Mouse (Mus musculus) NIH3T3 (cell line): Measurements from ENCODE around the gene Mns1.
A peak's percentile ranks its signal among the peaks of the same experiment; 100 is the strongest.
"Not testable (repeated sequence)": the region's sequence is repeated elsewhere in the genome, so short reads cannot be mapped to it uniquely, and the experiment has no call there.

Experiments used
- DNase-seq: peaks from one replicate; pipeline ENCODE4 v3.0.0-alpha.2; 2012; ENCODE audit warnings: low read depth

The Mns1 gene

GRCm38 (mm10) chr9:72437822-72438701 lies at the start of gene Mns1:
Mns1 (plus strand) TSS chr9:72438011.
- DNase-seq: peak; percentile 93

DNA sequence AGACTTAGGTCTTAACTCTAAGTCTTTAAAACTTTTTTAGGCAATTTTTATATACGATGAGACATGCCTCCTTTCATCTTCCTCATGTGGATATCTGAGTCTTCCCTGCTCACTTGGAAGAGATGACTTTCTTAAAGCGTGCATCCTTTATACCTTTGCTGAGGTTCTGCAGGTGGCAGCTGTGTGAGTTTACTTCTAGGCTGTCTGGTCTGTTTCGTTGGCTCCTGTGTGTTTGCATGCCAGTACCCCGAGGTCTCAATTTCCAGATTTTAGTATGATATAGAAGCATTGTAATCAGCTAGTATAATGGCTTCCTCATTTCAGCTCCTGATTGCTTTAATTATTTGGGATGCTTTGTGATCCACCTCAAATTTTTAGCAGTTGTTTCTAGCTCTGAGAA lies 48.9 kb upstream of the Mns1 start:
- DNase-seq: no peak

DNA sequence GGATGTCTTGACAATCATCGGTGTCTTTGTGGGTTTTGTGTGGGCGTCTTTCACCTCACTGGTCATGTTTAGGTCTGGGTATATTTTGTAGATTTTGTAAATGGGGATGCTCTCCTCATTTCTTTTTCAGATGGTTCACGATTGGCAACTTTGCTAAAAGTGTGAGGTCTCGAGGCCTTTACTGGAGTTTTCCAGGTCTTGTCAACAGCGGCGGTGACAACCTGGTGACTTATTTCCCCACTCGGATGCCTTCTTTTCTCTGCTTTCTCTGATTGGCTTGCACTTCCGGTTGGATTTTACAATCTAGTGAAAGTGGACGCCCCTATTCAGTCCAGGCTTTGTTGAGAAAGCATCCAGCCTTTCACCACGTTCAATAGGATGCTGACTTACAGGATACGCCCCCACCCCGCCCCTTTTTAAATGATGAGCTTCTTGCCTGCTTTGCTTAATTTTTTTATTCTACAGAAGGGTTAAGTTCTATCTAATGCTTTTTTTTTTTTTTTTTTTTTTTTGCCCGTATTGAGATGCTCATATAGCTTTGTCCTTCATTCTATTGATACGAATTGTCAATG lies 48.3 kb upstream of the Mns1 start:
- DNase-seq: no peak

- peak; percentile 46 for DNase-seq
These were observed 47.3 kb upstream of the Mns1 start for GRCm38 (mm10) chr9:72390321-72391077.

DNA sequence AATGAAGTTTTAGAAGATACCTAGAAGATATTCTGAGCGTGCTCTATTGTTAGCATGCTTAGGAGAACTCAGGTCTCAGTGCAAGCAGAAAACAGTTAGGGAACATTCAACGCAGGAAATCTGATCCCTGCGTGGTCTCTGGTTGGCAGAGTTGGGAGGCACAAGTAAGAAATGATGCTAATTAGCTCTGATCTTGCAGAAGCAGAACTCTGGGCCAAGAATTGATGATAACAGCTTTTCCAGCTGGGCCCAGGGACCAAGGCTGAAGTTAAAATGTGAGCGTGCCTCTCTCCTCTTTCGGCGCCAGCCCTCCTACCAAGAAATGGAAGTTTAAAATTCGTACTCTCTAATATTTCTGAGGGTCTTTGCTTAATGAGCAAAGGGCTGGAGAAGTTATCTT lies 45.1 kb upstream of the Mns1 start:
- DNase-seq: peak; percentile 7

DNA sequence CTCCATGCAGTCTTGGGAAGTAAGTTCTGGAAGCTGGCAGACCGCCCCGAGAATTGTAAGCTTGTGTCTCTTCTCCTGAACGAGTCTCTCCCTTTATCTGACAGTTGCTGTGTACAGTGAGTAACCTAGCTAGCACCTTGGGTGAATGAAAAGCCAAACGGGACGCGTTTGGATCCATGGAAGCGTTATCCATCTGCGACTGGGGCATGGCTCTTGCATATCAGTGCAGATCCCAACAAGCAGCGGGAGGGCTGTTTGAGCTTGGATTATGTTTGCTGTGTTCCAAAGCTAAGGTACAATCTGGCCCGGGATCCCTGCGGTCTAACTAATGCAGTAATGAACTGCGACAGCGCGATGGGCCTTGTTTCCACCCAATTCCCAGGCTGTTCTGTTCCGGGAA lies 44.6 kb upstream of the Mns1 start:
- DNase-seq: no peak

DNA sequence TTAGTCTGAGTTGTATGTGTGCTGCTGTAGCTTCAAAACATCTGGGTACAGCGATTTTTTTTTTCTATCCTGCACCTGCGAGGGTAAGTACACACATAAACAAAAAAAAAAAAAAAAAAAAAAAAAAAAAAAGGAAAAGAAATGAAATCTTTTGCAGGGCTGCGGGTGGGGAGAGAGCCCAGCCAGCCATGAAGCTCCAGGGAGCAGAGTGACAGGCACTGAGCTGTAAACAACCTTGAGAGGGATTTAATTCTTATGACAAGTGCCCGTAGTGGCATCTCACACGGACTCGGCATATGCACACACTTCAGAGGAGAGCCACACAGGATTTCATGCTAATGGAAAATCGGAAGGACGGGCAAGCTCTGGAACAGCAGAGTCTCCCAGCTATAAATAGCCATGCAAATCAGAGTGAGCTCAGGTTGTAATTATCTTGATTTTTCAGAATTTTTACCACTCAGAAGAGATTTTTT lies 43.9 kb upstream of the Mns1 start:
- no peak for DNase-seq

DNA sequence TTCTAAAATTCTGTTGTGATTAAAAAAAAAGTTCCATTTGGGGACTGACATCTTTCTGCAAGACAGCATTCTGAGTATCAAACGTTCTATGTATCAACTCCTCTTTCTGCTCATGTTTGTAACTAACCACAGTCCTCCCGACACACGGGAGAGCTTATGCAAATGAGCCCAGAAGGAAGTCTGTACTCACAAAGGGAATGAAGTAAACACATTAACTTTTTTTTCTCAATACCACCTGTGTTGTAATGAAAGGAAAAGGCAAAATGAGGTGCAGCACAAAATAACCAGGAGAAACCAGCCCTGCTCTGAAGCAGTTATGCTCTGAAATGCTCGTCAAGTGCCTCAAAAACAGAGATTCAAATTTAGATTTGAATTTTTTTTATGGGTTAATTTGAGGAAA lies 37.7 kb upstream of the Mns1 start:
- no peak for DNase-seq

GRCm38 (mm10) chr9:72401769-72402168 lies 36.0 kb upstream of the Mns1 start:
- not testable (repeated sequence) for DNase-seq

DNA sequence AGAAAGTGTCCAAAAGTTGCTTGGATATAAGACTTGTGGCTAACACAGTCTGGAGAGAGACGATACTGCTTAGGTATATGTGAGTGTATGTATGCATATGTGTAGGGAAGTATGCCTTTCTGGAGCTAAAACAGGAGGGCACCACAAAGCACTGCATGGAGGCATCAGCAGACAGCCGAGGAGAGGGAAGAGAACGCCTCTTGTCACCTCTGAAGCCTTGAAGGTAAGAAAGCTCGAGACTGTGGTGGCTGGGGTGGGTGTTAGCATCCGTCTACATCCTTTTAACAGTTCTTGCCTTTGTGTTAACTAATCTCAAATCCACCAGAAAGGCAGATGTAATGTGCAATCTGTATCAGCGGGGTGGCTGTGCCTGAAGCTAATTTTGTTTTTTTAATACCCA lies 34.4 kb upstream of the Mns1 start:
- DNase-seq: no peak

GRCm38 (mm10) chr9:72404446-72404845 lies 33.4 kb upstream of the Mns1 start:
- no peak for DNase-seq

DNA sequence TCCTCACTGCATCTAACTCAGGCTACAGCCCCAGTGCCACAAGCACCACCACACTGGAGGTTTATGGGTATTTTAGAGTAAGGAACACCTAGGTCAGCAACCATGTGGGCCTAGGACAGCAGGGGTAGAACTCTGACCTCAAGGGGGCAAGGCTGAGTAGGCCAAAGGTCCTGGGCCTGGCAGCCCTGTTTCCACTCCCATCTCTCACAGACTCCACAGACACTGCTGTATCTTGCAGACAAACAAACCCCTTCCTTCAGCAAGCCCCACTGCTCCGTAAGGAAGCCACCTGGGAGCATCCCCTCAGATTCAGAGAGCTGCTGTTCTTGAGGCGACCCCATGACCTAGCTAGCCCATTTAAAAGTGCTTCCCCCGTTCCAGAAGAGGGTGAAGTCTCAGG lies 32.9 kb upstream of the Mns1 start:
- no peak for DNase-seq

DNA sequence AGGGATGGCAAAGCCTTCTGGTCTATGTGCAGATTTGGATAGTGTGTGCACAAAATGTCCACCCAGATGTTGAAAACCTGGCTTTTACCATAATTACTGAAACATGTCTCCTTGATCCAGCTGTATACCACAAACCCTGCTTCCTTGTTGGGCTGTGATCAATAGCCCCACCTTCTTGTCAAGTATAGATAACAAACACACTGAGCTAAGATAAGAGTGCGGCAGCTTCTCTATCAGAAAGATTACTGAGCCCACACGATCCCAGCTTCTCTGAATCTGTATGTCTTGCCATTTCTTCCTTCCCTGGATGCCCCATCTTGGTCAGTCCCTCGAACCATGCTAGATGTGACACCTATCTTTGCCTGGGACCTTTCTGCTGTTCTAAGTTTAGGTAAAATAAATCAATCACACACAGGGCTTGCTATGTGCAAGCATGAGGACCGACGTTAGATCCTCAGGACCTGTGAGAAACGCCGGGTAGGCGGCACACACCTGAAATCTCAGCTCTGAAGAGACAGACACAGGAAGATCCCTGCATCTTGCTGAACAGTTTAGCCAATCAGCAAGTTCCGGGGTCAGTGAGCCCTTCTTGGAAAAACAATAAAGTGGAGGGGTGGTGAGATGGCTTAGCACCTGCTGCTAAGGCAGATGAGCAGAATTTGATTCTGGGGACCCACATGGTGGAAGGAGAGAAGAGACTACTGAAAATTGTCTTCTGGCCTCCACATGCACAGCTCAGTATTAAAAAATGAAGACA lies 31.8 kb upstream of the Mns1 start:
- no peak for DNase-seq

DNA sequence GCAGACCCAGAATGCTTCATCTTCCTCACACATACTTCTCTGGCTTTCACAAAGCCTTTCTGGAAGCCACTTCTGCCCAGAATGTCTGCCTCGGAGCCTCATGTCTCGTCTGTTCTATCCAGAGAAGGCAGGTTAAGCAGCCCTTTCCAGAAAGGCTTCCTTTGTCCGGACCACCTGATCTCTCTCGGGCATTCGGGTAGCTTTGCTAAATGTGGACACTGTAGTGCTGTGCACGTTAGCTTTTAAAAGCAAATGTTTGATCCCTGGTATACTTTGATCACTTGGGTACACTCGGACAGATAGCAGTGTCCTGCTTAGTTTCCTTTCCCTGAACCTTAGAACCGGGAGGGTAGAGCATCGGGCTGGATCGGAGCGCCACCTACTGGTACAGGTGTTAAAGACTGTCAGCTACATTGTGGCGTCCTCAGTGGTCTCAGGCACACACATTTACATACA lies 29.7 kb upstream of the Mns1 start:
- peak; percentile 92 for DNase-seq

GRCm38 (mm10) chr9:72409381-72410225 lies 28.2 kb upstream of the Mns1 start:
- DNase-seq: peak; percentile 85

- peak; percentile 65 for DNase-seq
These were observed 26.1 kb upstream of the Mns1 start for GRCm38 (mm10) chr9:72411746-72412145.

DNA sequence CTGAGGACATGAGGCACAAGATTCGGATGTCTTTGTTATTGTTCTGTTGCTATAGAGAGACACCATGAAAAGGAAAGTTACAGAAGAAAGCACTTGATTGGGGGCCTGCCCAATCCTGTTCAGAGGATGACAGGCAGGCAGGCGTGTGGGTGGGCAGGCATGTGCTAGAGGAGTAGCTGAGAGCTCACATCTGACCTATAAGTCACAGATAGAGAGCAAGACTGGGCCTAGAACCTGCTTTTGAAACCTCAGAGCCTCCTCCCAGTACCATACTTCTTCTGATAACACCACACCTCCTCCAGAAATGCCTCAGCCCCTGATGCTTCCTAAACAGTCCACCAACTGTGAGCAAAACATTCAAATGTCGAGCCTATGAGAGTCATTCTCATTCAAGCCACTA lies 19.4 kb upstream of the Mns1 start:
- no peak for DNase-seq

- DNase-seq: no peak
These were observed 17.3 kb upstream of the Mns1 start for GRCm38 (mm10) chr9:72420490-72420889.

- no peak for DNase-seq
These were observed 15.5 kb upstream of the Mns1 start for GRCm38 (mm10) chr9:72422284-72422683.

DNA sequence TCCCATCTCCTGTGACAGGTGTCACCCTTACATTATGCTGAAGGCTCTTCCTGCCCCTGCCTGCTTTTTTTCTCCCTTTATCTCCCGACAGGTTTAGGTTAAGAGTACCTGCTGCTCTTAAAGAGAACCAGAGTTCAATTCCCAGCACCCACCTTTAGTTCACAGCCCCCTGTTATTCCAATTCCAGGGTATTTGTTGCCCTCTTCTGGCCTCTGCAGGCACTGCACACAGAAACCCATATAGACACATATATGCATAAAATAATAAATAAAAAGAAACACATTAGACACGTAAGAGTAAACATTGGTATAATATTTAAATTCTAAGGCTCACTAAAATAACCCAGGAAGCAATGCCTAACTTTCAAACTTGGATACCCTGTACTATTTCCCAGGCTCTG lies 15.1 kb upstream of the Mns1 start:
- no peak for DNase-seq

DNA sequence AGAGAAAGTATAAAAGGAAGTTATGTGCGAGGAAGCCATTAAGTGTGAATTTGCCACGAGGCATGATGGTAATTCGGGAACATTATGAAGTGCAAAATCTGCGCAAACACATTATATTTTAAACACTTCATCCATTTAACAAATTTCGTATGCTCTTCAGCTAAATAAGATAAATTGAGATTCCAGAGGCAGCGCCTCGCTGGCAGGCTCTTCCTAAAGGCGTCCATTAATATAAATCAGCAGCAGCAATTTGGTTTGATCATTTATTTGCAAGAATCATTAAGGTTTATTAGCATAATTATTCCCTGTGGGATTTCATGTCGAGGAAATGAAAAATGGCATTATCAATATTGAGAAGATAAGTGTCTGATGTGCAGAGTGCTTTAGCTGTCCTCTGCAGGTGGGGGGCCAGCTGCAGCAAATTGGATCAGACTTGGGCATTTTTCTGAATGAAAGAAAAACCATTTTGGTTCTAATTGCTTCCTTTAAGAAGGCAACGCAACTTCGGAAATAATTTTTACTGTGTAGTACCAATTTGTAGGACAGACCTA lies 12.4 kb upstream of the Mns1 start:
- DNase-seq: no peak
